Mouse (Mus musculus) forebrain, embryonic 12.5 days (tissue): ENCODE data around the gene Wfdc5. TPM values are rescaled to one million over a fixed set of nuclear protein-coding genes. Genes with fewer than 3 reads are reported as not detected.

Experiments
- ATAC-seq: fragments of 200-750 bp; cut with Nextera tagmentation; 2 replicates; pipeline ENCODE4 v1.8.0; 2017; ENCODE audit warnings: moderate TSS enrichment; ENCODE audit not compliant: low FRiP score
- H3K27ac ChIP-seq: fragments of 300-500 bp; sonication (generic); 2 replicates; pipeline ENCODE4 v1.5.1; 2016; ENCODE audit warnings: mild to moderate bottlenecking
- H3K27me3 ChIP-seq: fragments of 300-500 bp; sonication (generic); 2 replicates; pipeline ENCODE4 v1.6.1; 2016; ENCODE audit warnings: mild to moderate bottlenecking
- H3K36me3 ChIP-seq: fragments of 300-500 bp; sonication (generic); replicated peaks from 2 replicates; pipeline ENCODE4 v1.6.1; 2016; ENCODE audit warnings: mild to moderate bottlenecking
- H3K4me1 ChIP-seq: fragments of 300-500 bp; sonication (generic); 2 replicates; pipeline ENCODE4 v1.6.1; 2016
- H3K4me2 ChIP-seq: fragments of 300-500 bp; sonication (generic); 2 replicates; pipeline ENCODE4 v1.6.1; 2016; ENCODE audit warnings: mild to moderate bottlenecking, moderate library complexity
- H3K4me3 ChIP-seq: fragments of 300-500 bp; sonication (generic); replicated peaks from 2 replicates; pipeline ENCODE4 v1.5.1; 2016; ENCODE audit warnings: mild to moderate bottlenecking
- H3K9ac ChIP-seq: fragments of 300-500 bp; sonication (generic); 2 replicates; pipeline ENCODE4 v1.6.1; 2016; ENCODE audit warnings: mild to moderate bottlenecking
- H3K9me3 ChIP-seq: fragments of 300-500 bp; sonication (generic); 2 replicates; pipeline ENCODE4 v1.6.1; 2016
- WGBS: fragments of 180-500 bp; shearing (Covaris S2); methylation state at CpG from one replicate; pipeline ENCODE4 v1.1.7; 2016; 5-methylcytosine and 5-hydroxymethylcytosine counted together
- polyA plus RNA-seq: library from polyadenylated mRNA; unstranded; fragments of >200 nt; fragmentation: Nextera tagmentation; extraction: Ambion mirVana; gene quantifications from 2 replicates; pipeline ENCODE4 v1.2.1, GENCODE M21; 2016

The Wfdc5 gene
- polyA plus RNA-seq, 1 experiment from 2014 or later: not detected

GRCm38 (mm10) chr2:164144025-164144424, 38.5 kb downstream of the Wfdc5 start:
- no peaks in the 10 kb centered on the region for H3K27me3 ChIP-seq
- H3K4me1 ChIP-seq: peaks cover 3% of the 10 kb centered on the region; the same call in 1 of the 2 replicates
- H3K4me2 ChIP-seq: no peak overlapping the region
- H3K4me3 ChIP-seq: no peak overlapping the region
- no peak for ATAC-seq
- no peaks in the 10 kb centered on the region for H3K36me3 ChIP-seq
- WGBS: 67% methylated on average over 6 of the region's 6 CpGs
- no peaks in the 10 kb centered on the region for H3K9me3 ChIP-seq
- no peak overlapping the region for H3K9ac ChIP-seq
- H3K27ac ChIP-seq: no peak overlapping the region

- peaks cover 3% of the 10 kb centered on the region; the same call in 1 of the 2 replicates for H3K4me1 ChIP-seq
- H3K36me3 ChIP-seq: no peaks in the 10 kb centered on the region
- H3K4me2 ChIP-seq: no peak overlapping the region
- no peak overlapping the region for H3K9ac ChIP-seq
- peak overlapping the region; percentile 42 for H3K27ac ChIP-seq
- no peaks in the 10 kb centered on the region for H3K9me3 ChIP-seq
- WGBS: 64% methylated on average over 10 of the region's 10 CpGs
- no peak for ATAC-seq
- no peak overlapping the region for H3K4me3 ChIP-seq
- no peaks in the 10 kb centered on the region for H3K27me3 ChIP-seq
Measured at GRCm38 (mm10) chr2:164142021-164142420, 40.5 kb downstream of the Wfdc5 start.

GRCm38 (mm10) chr2:164137754-164138153, 44.8 kb downstream of the Wfdc5 start:
- Histone ChIP-seq H3K4me1 (peaks cover 9% of the 10 kb centered on the region), H3K9me3 (no peaks in the 10 kb centered on the region), H3K9ac (no peak overlapping the region), H3K4me3 (no peak overlapping the region), H3K4me2 (no peak overlapping the region), H3K27ac (no peak overlapping the region), H3K27me3 (no peaks in the 10 kb centered on the region), H3K36me3 (no peaks in the 10 kb centered on the region)
- no peak for ATAC-seq
- WGBS: 79% methylated on average over 6 of the region's 6 CpGs

- Histone ChIP-seq H3K4me1 (peaks cover 9% of the 10 kb centered on the region), H3K27me3 (no peaks in the 10 kb centered on the region), H3K27ac (no peak overlapping the region), H3K9ac (no peak overlapping the region), H3K36me3 (no peaks in the 10 kb centered on the region), H3K4me2 (no peak overlapping the region), H3K4me3 (no peak overlapping the region), H3K9me3 (no peaks in the 10 kb centered on the region)
- no peak for ATAC-seq
- WGBS: 40% methylated on average over 2 of the region's 2 CpGs
Measured at GRCm38 (mm10) chr2:164136393-164136792, 46.1 kb downstream of the Wfdc5 start.

GRCm38 (mm10) chr2:164135367-164135766, 47.2 kb downstream of the Wfdc5 start:
- H3K4me1 ChIP-seq: peaks cover 9% of the 10 kb centered on the region
- no peak overlapping the region for H3K9ac ChIP-seq
- H3K36me3 ChIP-seq: 0 out of 2 replicates have a peak, but pooled peaks cover 6% of the 10 kb centered on the region
- no peak overlapping the region for H3K4me2 ChIP-seq
- 87% methylated on average over 1 of the region's 1 CpGs for WGBS
- H3K27me3 ChIP-seq: no peaks in the 10 kb centered on the region
- no peaks in the 10 kb centered on the region for H3K9me3 ChIP-seq
- no peak overlapping the region for H3K27ac ChIP-seq
- H3K4me3 ChIP-seq: no peak overlapping the region
- no peak for ATAC-seq

- H3K27me3 ChIP-seq: no peaks in the 10 kb centered on the region
- H3K9ac ChIP-seq: no peak overlapping the region
- no peak for ATAC-seq
- peaks cover 9% of the 10 kb centered on the region for H3K4me1 ChIP-seq
- 80% methylated on average over 6 of the region's 6 CpGs for WGBS
- no peak overlapping the region for H3K27ac ChIP-seq
- H3K4me2 ChIP-seq: no peak overlapping the region
- 0 out of 2 replicates have a peak, but pooled peaks cover 6% of the 10 kb centered on the region for H3K36me3 ChIP-seq
- H3K9me3 ChIP-seq: no peaks in the 10 kb centered on the region
- no peak overlapping the region for H3K4me3 ChIP-seq
Measured at GRCm38 (mm10) chr2:164134563-164134962, 48.0 kb downstream of the Wfdc5 start.

- no peaks in the 10 kb centered on the region for H3K27me3 ChIP-seq
- ATAC-seq: no peak
- H3K36me3 ChIP-seq: 0 out of 2 replicates have a peak, but pooled peaks cover 6% of the 10 kb centered on the region
- no peaks in the 10 kb centered on the region for H3K9me3 ChIP-seq
- no peak overlapping the region for H3K27ac ChIP-seq
- 89% methylated on average over 1 of the region's 1 CpGs for WGBS
- no peak overlapping the region for H3K4me3 ChIP-seq
- H3K4me1 ChIP-seq: peaks cover 8% of the 10 kb centered on the region
- H3K4me2 ChIP-seq: no peak overlapping the region
- no peak overlapping the region for H3K9ac ChIP-seq
Measured at GRCm38 (mm10) chr2:164131586-164131985, 51.0 kb downstream of the Wfdc5 start.

- H3K4me3 ChIP-seq: no peak overlapping the region
- no peak overlapping the region for H3K27ac ChIP-seq
- H3K9ac ChIP-seq: no peak overlapping the region
- H3K4me1 ChIP-seq: no peaks in the 10 kb centered on the region
- no peaks in the 10 kb centered on the region for H3K27me3 ChIP-seq
- 95% methylated on average over 12 of the region's 12 CpGs for WGBS
- H3K4me2 ChIP-seq: no peak overlapping the region
- no peak for ATAC-seq
- H3K9me3 ChIP-seq: no peaks in the 10 kb centered on the region
- H3K36me3 ChIP-seq: peaks cover 7% of the 10 kb centered on the region; the same call in 1 of the 2 replicates
Measured at GRCm38 (mm10) chr2:164128576-164129411, 53.7 kb downstream of the Wfdc5 start.

- Histone ChIP-seq H3K4me2 (no peak overlapping the region), H3K4me1 (no peaks in the 10 kb centered on the region), H3K36me3 (peaks cover 13% of the 10 kb centered on the region), H3K9me3 (no peaks in the 10 kb centered on the region), H3K9ac (no peak overlapping the region), H3K4me3 (no peak overlapping the region), H3K27ac (no peak overlapping the region), H3K27me3 (no peaks in the 10 kb centered on the region)
- ATAC-seq: no peak
- WGBS: 100% methylated on average over 2 of the region's 2 CpGs
Measured at GRCm38 (mm10) chr2:164127297-164127696, 55.2 kb downstream of the Wfdc5 start.

- H3K4me3 ChIP-seq: no peak overlapping the region
- no peak for ATAC-seq
- H3K4me1 ChIP-seq: no peaks in the 10 kb centered on the region
- H3K27ac ChIP-seq: no peak overlapping the region
- no peak overlapping the region for H3K9ac ChIP-seq
- no peaks in the 10 kb centered on the region for H3K9me3 ChIP-seq
- no peak overlapping the region for H3K4me2 ChIP-seq
- 89% methylated on average over 13 of the region's 13 CpGs for WGBS
- H3K27me3 ChIP-seq: no peaks in the 10 kb centered on the region
- peaks cover 20% of the 10 kb centered on the region for H3K36me3 ChIP-seq
Measured at GRCm38 (mm10) chr2:164126533-164126955, 56.0 kb downstream of the Wfdc5 start.

Other genes starting within 250 kb of the Wfdc5 start
- 339 and 340 TPM in 2 replicates for gene Ywhab, start 187.8 kb downstream of the Wfdc5 start, polyA plus RNA-seq
- 1.2 and 1.8 TPM in 2 replicates for gene Pabpc1l, start 157.3 kb downstream of the Wfdc5 start, polyA plus RNA-seq
- gene Stk4, start 112.4 kb downstream of the Wfdc5 start, polyA plus RNA-seq: 37.3 and 42.8 TPM in 2 replicates
- gene Tomm34, start 111.6 kb downstream of the Wfdc5 start, polyA plus RNA-seq: 50.2 TPM in 2 replicates
- 0.12 and 0.18 TPM in 2 replicates for gene Kcns1, start 11.6 kb downstream of the Wfdc5 start, polyA plus RNA-seq
- gene Wfdc12, start 7.9 kb upstream of the Wfdc5 start, polyA plus RNA-seq: not detected in 2 replicates
- gene Wfdc15a, start 17.4 kb upstream of the Wfdc5 start, polyA plus RNA-seq: not detected in 2 replicates
- not detected in 2 replicates for gene Wfdc15b, start 38.9 kb upstream of the Wfdc5 start, polyA plus RNA-seq
- gene Svs2, start 55.7 kb upstream of the Wfdc5 start, polyA plus RNA-seq: not detected in 2 replicates
- gene Svs3b, start 73.9 kb upstream of the Wfdc5 start, polyA plus RNA-seq: not detected in 2 replicates
- gene Svs4, start 95.7 kb upstream of the Wfdc5 start, polyA plus RNA-seq: not detected in 2 replicates
- not detected in 2 replicates for gene Svs3a, start 106.5 kb upstream of the Wfdc5 start, polyA plus RNA-seq
- not detected in 2 replicates for gene Svs6, start 134.0 kb upstream of the Wfdc5 start, polyA plus RNA-seq
- not detected in 2 replicates for gene Svs5, start 150.0 kb upstream of the Wfdc5 start, polyA plus RNA-seq
- gene Slpi, start 206.4 kb upstream of the Wfdc5 start, polyA plus RNA-seq: 0.41 TPM in 1 of 2 replicates, not detected in the other
- gene Rbpjl, start 220.4 kb upstream of the Wfdc5 start, polyA plus RNA-seq: 0.08 and 0.09 TPM in 2 replicates
- 3.3 and 4.0 TPM in 2 replicates for gene Matn4, start 222.4 kb upstream of the Wfdc5 start, polyA plus RNA-seq